Mouse (Mus musculus): Measurements from ENCODE around the gene Slc4a8.
"Not testable (repeated sequence)": the region's sequence is repeated elsewhere in the genome, so short reads cannot be mapped to it uniquely, and the experiment has no call there.

Slc4a8 gene

DNA sequence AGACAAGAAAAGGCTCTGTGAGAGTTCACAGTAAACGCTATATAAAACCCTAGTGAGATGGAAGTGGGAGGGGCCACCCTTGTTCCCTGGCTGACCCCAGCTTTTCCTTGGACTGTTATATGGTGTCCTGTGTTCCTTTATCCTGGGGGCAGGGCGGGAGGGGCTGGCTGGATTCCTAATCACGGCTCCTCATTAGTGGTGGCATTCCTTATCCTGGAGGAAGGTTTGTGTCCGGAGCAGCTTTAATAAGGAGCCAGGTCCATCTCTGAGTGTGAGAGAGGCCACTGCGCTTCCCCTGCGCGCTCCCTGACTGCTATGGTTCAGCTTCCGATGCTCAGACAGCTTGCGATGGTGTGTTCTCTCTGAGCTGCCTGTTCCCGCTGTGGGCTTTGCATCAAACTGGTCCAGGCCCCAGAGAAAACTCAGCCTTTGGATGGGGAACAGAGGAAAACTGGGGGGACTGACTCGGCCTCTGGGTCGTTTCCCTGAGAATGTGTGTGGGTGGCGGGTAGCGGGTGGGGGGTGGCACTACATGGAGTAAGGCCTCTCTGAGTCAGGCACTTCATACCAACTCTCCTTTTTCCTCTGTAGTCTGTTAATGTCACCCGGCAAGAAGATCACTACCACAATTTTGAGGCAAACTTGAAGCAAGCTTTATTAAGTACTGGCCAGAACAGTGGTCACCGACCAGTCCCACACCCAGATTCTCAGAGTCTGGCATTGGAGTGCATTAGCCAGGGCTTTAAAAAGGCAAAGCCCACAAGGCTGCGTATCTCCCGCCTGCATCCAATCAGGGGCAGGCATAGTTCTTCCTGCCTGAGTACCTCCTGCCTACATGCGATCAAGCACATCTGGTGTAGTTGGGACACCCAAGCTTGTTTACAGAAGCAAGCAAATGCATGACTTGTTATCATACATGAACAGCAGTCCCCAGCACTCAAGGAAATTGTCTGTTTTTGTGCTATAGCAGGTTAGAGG is 13.9 kb downstream of the Slc4a8 start:
- no peak for DNase-seq

- DNase-seq, result no peak
These were observed 14.9 kb downstream of the Slc4a8 start for GRCm38 (mm10) chr15:100776424-100776823.

GRCm38 (mm10) chr15:100777020-100778016 is 15.8 kb downstream of the Slc4a8 start:
- no peak for DNase-seq

DNA sequence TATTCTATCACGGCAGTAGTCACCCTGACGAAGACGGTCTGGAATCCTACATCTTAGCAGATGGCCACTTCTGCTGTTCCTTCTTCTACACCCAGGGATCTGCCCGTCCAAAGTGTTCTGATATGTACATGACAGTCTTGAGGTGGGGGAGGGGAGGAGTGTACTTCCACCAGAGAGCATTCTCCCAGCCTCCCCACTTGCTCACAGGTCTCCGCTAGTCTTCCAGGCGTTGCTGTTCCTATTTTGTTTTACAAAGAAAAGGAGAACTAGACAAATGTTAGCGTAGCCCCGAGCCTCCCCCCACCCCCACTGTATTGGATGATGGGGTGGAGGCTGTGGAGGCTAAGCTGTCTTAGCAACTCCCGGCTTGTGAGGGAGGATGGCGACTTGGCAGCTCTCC is 18.3 kb downstream of the Slc4a8 start:
- no peak for DNase-seq

DNA sequence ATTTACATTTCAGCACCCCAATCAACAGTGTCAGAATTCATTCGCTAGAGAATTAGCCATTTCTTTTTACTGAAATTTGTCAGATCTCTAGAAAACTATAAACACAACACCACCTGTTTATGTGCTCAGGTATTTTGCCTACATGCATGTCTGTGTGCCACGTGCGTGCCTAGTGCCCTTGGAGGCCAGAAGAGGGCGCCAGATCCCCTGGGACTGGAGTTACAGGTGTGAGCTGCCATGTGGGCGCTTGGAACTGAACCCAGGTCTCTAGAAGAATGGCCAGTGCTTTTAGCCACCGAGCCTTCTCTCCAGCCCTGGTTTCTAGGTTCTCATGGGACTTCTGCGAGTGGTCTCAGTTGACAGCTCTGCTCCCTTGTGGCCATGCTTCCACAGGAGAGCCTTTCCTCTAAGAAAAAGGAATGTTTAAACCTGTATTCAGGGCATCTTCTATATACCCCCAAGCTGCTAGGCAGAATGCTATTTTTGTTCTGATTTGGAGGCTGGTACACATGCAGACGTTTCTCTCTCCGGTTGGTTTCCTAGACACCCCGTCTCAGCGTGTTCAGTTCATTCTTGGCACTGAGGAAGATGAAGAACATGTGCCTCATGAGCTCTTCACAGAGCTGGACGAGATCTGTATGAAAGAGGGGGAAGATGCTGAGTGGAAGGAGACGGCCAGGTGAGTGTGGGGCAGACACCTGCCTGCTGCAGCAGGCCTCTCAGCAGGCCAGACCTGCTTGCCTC is 21.9 kb downstream of the Slc4a8 start:
- DNase-seq, result no peak

DNA sequence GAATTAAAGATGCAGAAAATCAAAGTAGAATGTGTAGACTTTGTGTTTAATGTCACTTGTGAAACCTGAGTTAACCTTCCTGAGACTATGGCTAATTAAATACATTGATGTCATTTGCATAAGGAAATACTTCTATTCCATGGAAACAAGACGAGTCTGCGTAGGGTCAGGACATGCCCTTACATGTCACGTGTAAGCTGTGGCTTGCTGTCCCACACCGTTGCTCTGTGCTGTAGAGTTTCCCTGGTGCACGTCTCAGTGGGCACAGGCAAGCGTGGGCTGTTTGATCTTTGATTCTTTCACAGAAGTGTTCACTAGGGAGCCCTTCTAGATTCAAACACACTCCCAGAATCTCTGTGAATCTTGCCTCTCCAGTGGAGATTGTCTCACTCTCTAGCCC is 28.7 kb downstream of the Slc4a8 start:
- DNase-seq, result no peak

DNA sequence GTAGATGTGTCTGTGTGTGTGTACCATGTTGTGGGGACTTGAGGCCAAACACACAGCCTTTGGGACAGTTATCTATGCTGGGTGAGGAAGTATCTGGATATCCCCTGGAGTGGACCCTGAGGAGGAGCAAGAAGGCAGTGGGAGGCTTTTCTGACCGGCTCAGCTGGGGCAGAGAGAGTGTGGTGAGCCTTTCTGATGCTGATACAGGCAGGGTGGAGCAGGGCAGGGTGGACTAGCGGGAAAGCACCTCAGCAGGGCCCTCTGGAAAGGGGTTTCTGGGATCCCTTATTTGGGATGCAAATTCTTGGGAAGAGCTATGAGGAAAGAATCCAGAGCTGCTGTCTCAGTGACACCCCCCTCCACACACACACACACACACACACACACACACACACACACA is 30.8 kb downstream of the Slc4a8 start:
- DNase-seq, result no peak

DNA sequence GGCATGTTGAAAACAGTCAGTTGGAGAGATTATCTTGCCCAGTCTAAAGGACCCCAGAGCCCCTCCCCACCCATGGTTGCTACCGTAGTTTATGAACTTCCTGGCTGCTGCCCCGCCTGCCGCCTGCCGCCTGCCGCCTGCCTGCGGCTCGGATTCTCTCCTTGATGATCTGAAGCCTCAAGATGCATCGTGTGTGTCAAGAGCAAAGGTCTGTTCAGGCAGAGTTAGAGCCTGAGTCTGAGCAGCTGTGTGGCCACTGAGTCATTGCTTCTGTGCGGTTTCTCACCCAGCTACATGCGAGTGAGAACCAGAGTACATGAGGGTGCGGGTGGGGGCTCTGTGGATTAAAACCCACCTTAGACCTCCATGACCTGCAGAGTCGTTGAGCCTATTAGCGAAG is 39.4 kb downstream of the Slc4a8 start:
- no peak for DNase-seq

GRCm38 (mm10) chr15:100808062-100808461 is 46.5 kb downstream of the Slc4a8 start:
- DNase-seq, result no peak

DNA sequence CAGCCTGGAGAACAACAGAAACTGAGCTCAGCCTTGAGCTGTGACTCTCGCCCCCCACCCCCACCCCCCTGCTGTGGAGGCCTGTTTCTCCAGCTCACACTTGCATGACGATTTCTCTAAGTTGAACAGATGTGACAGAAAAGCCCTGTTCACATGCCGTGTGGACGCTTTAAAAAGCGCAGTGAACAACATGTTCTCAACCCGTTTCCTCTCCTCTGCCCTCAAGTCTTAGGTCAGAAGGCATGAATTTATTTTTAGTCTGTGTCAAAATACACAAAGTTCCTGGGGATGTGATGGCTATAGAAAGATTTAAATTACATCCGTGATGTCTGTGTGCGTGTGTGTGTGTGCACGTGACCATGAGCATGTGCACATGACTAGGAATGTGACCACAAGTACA is 46.9 kb downstream of the Slc4a8 start:
- no peak for DNase-seq

GRCm38 (mm10) chr15:100810243-100810642 is 48.7 kb downstream of the Slc4a8 start:
- DNase-seq, result no peak

GRCm38 (mm10) chr15:100813501-100813900 is 52.0 kb downstream of the Slc4a8 start:
- DNase-seq, result no peak

GRCm38 (mm10) chr15:100814066-100814465 is 52.5 kb downstream of the Slc4a8 start:
- DNase-seq, result no peak

- DNase-seq, result no peak
These were observed 53.8 kb downstream of the Slc4a8 start for GRCm38 (mm10) chr15:100815310-100815709.

- DNase-seq, result no peak
These were observed 57.3 kb downstream of the Slc4a8 start for GRCm38 (mm10) chr15:100818860-100819259.

DNA sequence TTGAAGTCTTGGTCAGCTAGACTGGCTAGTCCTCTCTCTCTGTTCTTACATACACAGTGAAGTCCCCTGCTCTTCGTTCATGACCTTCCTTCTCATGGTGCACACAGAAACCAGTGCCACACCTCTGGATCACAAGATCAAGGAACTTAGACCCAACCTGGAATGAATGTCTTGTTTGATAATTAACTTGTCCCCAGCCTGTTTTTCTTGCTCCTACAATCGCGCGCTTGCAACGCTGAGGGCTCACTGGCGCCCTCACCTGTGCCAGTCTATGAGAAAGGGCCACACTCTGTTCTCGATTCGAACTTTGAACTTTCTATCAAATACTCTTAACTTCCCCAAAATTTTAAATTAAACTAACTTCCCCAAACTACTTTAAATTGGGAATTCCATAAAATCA is 60.3 kb downstream of the Slc4a8 start:
- DNase-seq, result no peak

- not testable (repeated sequence) for DNase-seq
These were observed 60.8 kb downstream of the Slc4a8 start for GRCm38 (mm10) chr15:100822370-100822769.

DNA sequence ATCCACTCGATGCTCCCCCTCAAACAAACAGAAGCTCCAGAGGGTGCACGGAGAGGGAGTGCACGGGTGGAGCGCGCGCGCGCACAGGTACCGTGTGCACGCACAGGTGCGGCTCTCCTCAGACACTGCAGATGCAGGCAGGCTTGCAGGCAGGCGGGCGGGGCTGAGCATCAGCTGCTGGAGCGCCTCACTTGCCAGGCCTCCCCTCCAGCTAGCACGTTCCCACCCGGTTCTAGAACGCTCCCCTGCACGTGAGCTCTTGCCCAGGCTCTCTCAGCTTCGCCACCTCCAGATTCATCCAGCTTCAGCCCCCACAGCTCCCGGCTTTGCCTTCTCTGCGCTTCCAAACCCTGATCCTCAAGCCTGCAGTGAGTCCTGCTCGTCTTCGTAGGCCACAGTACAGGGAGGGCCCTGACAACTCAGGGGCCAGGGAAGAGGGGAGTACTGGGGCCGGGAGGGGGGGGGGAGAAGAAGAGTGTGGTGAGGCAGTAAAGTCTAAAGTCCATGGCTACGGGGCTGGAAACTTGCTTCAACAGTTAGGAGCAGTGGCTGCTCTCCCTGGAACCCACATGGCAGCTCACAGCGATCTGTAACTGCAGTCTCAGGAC is 63.8 kb downstream of the Slc4a8 start:
- no peak for DNase-seq

DNA sequence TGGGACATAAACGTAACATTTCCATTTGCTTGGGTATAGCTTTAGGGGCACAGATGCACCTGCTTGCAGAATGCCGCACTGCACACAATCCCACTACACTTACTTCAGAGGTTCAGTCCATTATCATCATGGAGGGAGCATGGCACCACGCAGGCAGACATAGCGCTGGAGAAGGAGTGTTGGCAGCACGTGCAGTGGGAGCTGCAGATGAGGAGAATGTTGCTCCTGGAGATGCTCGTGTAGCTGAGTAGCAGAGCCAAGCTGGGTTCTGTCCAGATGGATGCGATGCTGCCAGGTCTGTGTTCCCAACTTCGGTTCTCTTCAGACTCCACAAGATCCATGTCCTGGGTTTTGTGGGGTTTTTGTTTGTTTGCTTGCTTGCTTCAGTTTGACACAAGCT is 64.5 kb downstream of the Slc4a8 start:
- no peak for DNase-seq

DNA sequence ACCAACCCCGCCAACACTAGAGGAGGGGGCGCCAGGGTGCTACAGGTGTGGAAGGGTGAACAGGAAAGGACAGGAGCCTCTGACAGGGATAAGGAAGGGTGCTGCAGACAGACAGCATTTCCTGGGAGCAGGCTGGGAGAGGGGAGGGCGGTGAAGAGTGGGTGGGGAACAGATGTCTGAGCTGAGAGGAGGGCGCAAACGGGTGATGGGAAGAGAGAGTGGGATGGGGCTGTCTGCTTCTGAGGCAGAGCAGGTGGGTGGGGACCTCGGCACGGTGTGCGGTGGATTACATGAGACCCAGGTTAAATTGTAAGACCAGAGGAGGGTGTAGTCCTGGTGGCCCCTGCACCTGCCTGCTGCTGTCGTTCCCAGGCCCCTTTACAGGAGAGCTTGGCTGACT is 68.2 kb downstream of the Slc4a8 start:
- no peak for DNase-seq

DNA sequence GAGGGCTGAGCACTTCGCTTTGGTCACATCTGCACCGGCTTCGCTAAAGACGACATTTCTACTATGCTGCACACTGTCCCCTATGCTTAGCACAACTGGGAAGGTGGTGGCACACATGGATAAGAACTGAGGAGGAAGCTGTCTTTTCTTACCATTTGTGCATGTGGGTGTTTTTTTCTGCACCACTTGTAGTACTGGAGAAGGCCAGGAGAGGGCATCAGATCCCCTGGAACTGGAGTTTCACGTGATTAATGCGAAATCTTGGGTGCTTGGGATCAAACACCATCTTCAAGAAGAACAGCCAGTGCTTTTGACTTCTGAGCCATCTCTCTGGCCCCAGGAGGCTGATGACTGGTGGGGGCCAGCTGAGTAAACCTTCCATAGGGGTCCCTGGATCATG is 69.1 kb downstream of the Slc4a8 start:
- DNase-seq, result no peak

DNA sequence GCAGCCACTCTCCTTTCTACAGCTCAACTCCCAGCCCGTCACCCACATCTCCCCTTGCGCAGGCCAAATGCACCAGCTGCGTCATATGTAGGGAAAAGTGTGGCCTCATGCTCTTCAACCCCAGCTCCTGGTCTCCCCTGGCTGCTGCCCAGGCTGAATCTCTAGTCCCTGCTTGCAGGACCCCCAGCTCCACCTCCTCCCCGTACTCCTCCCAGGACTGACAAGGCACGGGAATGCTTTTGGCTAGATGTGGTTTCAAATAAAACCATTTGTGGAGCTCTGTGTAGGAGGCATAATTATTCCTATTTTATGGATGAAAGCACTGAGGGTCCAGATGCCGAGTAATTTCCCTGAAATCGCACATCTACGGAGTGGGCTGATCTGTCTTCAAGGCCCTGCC is 70.6 kb downstream of the Slc4a8 start:
- DNase-seq, result no peak
